Mouse (Mus musculus): Measurements from ENCODE around the gene Map3k4.

DNA sequence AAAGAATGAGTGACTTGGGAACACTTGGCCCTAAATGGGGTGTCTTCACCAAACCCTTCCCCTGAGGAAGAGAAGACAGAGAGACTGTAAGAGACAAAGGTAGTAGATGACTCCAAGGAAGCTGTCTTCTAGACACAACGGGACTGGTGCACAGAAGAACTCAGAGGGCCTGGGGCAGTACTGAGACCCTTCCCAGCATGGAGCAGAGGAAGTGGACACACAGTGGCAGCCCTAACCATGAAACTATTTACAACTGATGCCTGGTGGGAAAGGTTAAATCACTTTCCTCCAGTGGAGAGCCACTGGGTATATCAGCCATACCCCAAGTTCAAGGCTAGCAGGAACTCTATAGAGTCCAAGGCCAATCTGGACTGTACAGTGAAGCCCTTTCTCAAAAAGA lies 26.2 kb downstream of the Map3k4 start:
- TF ChIP-seq USF1 (IDR thresholded peaks at IDR 0.05; ENCODE audit: low read depth), result no peak
- TF ChIP-seq POLR2A (IDR thresholded peaks at IDR 0.05; ENCODE audit: insufficient read length, low read depth), result no peak
- no peak for TF ChIP-seq MAX (IDR thresholded peaks at IDR 0.05; ENCODE audit: low read depth)
- no peak for TF ChIP-seq E2F4 (IDR thresholded peaks at IDR 0.05; ENCODE audit: insufficient read depth)
- no peak for TF ChIP-seq TCF12 (IDR thresholded peaks at IDR 0.05; ENCODE audit: insufficient read depth, poor library complexity, severe bottlenecking)
- TF ChIP-seq TCF3 (IDR thresholded peaks at IDR 0.05; ENCODE audit: insufficient read length, low read depth), result no peak
- TF ChIP-seq CEBPB (IDR thresholded peaks at IDR 0.05; ENCODE audit: insufficient read depth, poor library complexity, severe bottlenecking), result no peak
- TF ChIP-seq MYOG (IDR thresholded peaks at IDR 0.05; ENCODE audit: control insufficient read depth in 1 of 3, insufficient read depth in 1 of 3, insufficient read length in 2 of 3, low read depth in 2 of 3), result no peak
- no peak for TF ChIP-seq POLR2AphosphoS2 (IDR thresholded peaks at IDR 0.05; ENCODE audit: insufficient read length, low read depth)
- TF ChIP-seq REST (IDR thresholded peaks at IDR 0.05; ENCODE audit: insufficient read depth, insufficient read length), result no peak
- no peak for TF ChIP-seq SRF (IDR thresholded peaks at IDR 0.05; ENCODE audit: control insufficient read depth, insufficient read length, low read depth)
- no peak for TF ChIP-seq MYOD1 (IDR thresholded peaks at IDR 0.05; ENCODE audit: control insufficient read depth in 1 of 3, insufficient read length in 2 of 3, low read depth in 2 of 3)

All from myocyte (in vitro differentiated cells).